Mouse (Mus musculus) left cerebral cortex, postnatal 10 days (tissue): Measurements from ENCODE around the gene Asf1b. TPM values are rescaled to one million over a fixed set of nuclear protein-coding genes. Genes with fewer than 3 reads are reported as not detected.

Source experiments
- DNase-seq, 2 experiments: peaks; one replicate each; pipeline ENCODE4 v3.0.0; 2021 to 2022; ENCODE audit warnings: low spot score in 2 of 2, mixed read lengths in 1 of 2; ENCODE audit errors: extremely low spot score in 1 of 2
- intact Hi-C: fragments of 180-260 bp; cut with DNase I; formaldehyde crosslinking; loops from one replicate; pipeline ENCODE4 v1.15.1; 2025
- total RNA-seq, 2 experiments: library from RNA; stranded (reverse); gene quantifications; 2 replicates each; pipeline ENCODE4 v1.2.3; 2021

The Asf1b gene
- total RNA-seq, 2 experiments from 2014 or later: 1.1 TPM

- intact Hi-C loops: no loop called here
- no peak for DNase-seq
These were observed 9.8 kb upstream of the Asf1b start for GRCm38 (mm10) chr8:83945540-83945939.

- peak in 1 of 2 experiments; percentile 39 for DNase-seq
These were observed 580 bp upstream of the Asf1b start for GRCm38 (mm10) chr8:83954749-83955105.

GRCm38 (mm10) chr8:83955958-83956218, 581 bp downstream of the Asf1b start:
- DNase-seq: no peak
- intact Hi-C loops: loop anchor here (10.0 kb wide), 1 partner anchor 231 kb away; no protein-coding TSS in a partner anchor

More at GRCm38 (mm10) chr8:83954749-83955105, 580 bp upstream of the Asf1b start:
- intact Hi-C loops: loop anchor here (10.0 kb wide), 1 partner anchor 230 kb away; no protein-coding TSS in a partner anchor

GRCm38 (mm10) chr8:83956789-83957188, 1.5 kb downstream of the Asf1b start:
- no peak for DNase-seq
- intact Hi-C loops: loop anchor here (10.0 kb wide), 1 partner anchor 232 kb away; no protein-coding TSS in a partner anchor

GRCm38 (mm10) chr8:83964015-83964765, 8.9 kb downstream of the Asf1b start:
- intact Hi-C loops: no loop called here
- DNase-seq: no peak

GRCm38 (mm10) chr8:83967701-83968100, 12.4 kb downstream of the Asf1b start:
- intact Hi-C loops: no loop called here
- no peak for DNase-seq

- intact Hi-C loops: no loop called here
- no peak for DNase-seq
These were observed 15.8 kb downstream of the Asf1b start for GRCm38 (mm10) chr8:83971121-83971520.

GRCm38 (mm10) chr8:83971661-83972060, 16.4 kb downstream of the Asf1b start:
- DNase-seq: no peak
- intact Hi-C loops: no loop called here

- intact Hi-C loops: no loop called here
These were observed 17.1 kb downstream of the Asf1b start, which contains the start of gene Prkaca for GRCm38 (mm10) chr8:83972150-83973120. Gene Prkaca, plus strand, starts transcription at chr8:83972993.

GRCm38 (mm10) chr8:83973161-83974031, 18.1 kb downstream of the Asf1b start:
- intact Hi-C loops: no loop called here

More at GRCm38 (mm10) chr8:83972150-83973120, 17.1 kb downstream of the Asf1b start, which contains the start of gene Prkaca:
- DNase-seq: peak; percentile 99 to 100

GRCm38 (mm10) chr8:83974521-83974920, 19.2 kb downstream of the Asf1b start:
- intact Hi-C loops: no loop called here
- DNase-seq: peak in 1 of 2 experiments; percentile 21

More at GRCm38 (mm10) chr8:83973161-83974031, 18.1 kb downstream of the Asf1b start:
- DNase-seq: peak in 1 of 2 experiments; percentile 55

GRCm38 (mm10) chr8:83976101-83976630, 20.9 kb downstream of the Asf1b start:
- intact Hi-C loops: no loop called here
- no peak for DNase-seq

GRCm38 (mm10) chr8:83976779-83977350, 21.6 kb downstream of the Asf1b start:
- peak in 1 of 2 experiments; percentile 40 for DNase-seq
- intact Hi-C loops: no loop called here

GRCm38 (mm10) chr8:83977646-83978045, 22.3 kb downstream of the Asf1b start:
- intact Hi-C loops: no loop called here
- peak in 1 of 2 experiments; percentile 27 for DNase-seq

- intact Hi-C loops: no loop called here
- no peak for DNase-seq
These were observed 22.9 kb downstream of the Asf1b start for GRCm38 (mm10) chr8:83978200-83978599.

- DNase-seq: peak in 1 of 2 experiments; percentile 24
- intact Hi-C loops: no loop called here
These were observed 24.9 kb downstream of the Asf1b start for GRCm38 (mm10) chr8:83980250-83980649.

GRCm38 (mm10) chr8:83980845-83981244, 25.5 kb downstream of the Asf1b start:
- intact Hi-C loops: no loop called here
- peak in 1 of 2 experiments; percentile 36 for DNase-seq

- intact Hi-C loops: no loop called here
- DNase-seq: no peak
These were observed 26.2 kb downstream of the Asf1b start for GRCm38 (mm10) chr8:83981533-83981932.
